Mouse (Mus musculus) embryonic stem cell, embryonic (primary cell): Measurements from ENCODE around the gene Arhgap29.

ENCODE experiments used
- CTCF ChIA-PET, 4 experiments: fragments of 300-600 bp in 2 of 4; fragments of 350-600 bp in 2 of 4; sonication (Branson Sonifier 250); formaldehyde crosslinking; loops; one replicate each; lab custom pipeline; 2022; ENCODE audit warnings: inconsistent platforms in 2 of 4; lab: Charles Lee
- POLR2A ChIA-PET, 4 experiments: fragments of 300-600 bp in 2 of 4; fragments of 350-600 bp in 2 of 4; sonication (Branson Sonifier 250); formaldehyde crosslinking; loops; one replicate each; lab custom pipeline; 2022; ENCODE audit warnings: antibody characterized with exemption in 4 of 4, inconsistent platforms in 1 of 4; lab: Charles Lee

Gene Arhgap29

DNA sequence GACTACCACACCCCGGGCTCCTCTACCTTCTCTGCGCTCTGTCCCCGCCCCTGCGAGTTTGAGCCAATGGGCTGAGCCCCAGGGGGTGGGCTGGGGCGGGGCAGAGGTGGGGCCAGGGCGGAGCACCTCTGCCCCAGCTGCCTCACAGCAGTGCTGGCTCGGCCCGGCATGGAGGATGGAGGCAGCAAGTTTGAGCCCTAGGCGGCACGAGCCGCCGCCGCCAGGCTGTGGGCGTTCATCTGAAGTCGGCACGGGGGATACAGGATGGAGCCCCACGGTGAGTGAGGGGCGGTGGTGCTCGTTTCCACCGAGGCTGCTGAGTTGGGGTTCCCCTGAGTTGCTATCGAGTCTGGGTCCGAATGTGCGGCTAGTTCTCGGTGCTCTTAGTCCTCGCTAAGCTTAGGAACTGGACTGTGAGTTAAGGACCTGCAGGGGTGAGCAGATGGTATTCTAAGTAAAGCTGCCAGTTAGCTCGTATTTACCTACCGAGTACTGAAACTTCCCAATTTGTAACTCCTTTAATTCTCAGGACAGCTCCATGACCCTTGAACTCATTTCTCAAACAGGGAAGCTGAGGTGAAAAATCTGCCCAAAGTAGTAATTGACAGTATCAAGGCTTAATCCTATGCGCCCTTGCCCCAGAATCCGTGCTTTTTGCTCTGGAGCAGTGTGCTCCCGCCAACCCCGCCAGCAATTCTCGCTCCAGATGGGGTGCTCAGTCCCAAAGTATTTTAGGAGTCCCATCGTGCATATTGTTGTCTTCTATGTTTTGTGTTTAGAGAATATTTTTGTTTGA is 15.5 kb downstream of the Arhgap29 start:
- ChIA-PET POLR2A (interaction anchor here (0.5 to 1.8 kb wide), 37 partner anchors 9 to 583 kb away, joined by 3 to 7 read pairs (median 3); partner anchors contain the start of genes Arhgap29 (in 2 of the 4), Abca4 (in 1 of the 4) and Bcar3 (in 1 of the 4)), CTCF (interaction anchor here (0.5 to 2.8 kb wide), 13 partner anchors 11 to 1199 kb away, joined by 3 to 12 read pairs (median 3); no protein-coding TSS in a partner anchor)

DNA sequence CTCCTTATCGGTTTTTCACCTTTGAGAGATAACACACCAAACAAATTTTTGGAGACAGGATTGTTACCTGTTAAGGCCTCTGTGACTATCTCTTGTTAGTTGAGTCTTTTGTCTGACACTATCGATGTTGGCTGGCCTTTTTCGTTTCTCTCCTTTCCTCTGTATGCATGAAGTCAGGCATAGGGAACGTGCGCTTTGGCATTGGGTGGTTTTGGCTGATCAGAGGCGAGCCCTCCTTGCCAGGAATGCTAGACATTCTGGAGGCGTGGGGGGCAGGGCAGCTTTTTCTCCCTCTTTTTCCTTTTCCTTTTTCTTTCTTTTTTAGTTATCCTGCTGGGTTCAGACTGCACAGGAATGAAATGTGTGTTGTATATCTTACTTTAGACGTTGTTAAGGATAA is 16.3 kb downstream of the Arhgap29 start:
- ChIA-PET POLR2A (interaction anchor here in 3 of 4 experiments (0.5 to 1.8 kb wide), 13 partner anchors 11 to 418 kb away, joined by 3 to 5 read pairs (median 3); partner anchors contain the start of gene Arhgap29 (in 1 of the 3)), CTCF (interaction anchor here in 2 of 4 experiments (0.8 to 2.8 kb wide), 4 partner anchors 12 to 153 kb away, joined by 3 to 12 read pairs (median 3); no protein-coding TSS in a partner anchor)

DNA sequence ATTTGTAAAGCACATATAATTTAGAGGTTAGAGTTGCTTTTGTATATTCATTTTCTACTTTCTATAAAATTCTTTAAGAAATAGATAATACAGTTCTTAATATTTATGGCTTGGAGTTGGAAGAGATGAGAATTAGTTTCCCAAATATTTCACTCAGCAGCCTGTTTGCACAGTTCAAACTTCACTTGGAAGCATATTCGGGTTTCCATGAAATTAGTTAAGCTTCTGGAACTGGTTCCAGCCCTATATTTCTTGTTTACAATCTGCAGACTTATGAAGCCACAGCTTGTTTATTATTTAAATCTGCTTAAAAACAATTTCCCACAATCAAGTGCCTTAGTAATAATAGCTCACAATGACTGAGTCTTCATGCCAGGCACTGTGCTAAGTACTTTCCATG is 17.1 kb downstream of the Arhgap29 start:
- ChIA-PET POLR2A (interaction anchor here in 2 of 4 experiments (0.9 to 1.8 kb wide), 3 partner anchors 15 to 125 kb away, joined by 3 to 4 read pairs (median 3); no protein-coding TSS in a partner anchor), CTCF (interaction anchor here in 1 of 4 experiments (0.8 to 2.8 kb wide), 2 partner anchors 13 to 153 kb away, joined by 3 to 12 read pairs; no protein-coding TSS in a partner anchor)

DNA sequence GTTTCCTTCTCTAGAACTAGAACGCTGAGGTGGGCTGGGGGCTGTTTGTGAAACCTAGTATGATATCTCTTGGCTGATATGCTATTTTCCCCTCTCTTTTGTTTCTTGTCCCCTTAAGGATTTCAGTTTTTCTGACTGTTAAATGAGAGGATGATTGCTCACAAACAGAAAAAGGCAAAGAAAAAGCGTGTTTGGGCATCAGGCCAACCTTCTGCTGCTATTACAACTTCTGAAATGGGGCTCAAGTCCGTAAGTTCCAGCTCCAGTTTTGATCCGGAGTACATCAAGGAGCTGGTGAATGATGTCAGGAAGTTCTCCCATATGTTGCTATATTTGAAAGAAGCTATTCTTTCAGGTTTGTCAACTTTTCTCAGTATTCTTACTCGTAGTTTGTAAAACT is 21.4 kb downstream of the Arhgap29 start:
- POLR2A ChIA-PET = no interaction called here
- CTCF ChIA-PET = interaction anchor here in 1 of 4 experiments (0.6 kb wide), 1 partner anchor 481 kb away, joined by 3 read pairs; no protein-coding TSS in a partner anchor

DNA sequence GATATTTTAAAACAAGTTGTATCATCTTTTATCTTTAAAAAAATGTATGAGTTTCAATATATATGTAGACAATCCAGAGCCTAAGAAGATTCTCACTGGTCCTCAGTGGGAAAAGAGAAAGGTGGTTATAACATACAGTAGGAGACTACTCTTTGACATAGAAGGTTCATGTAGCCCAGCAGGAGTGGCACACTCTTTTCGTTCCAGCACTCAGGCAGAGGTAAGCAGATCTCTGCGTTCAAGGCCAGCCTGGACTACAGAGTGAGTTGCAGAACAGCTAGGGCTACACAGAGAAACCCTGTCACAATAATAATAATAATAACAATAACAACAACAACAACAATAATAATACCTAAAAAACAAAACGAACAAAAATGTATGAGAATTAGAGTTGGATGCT is 23.0 kb downstream of the Arhgap29 start:
- ChIA-PET POLR2A (interaction anchor here in 1 of 4 experiments (0.6 kb wide), 1 partner anchor 145 kb away, joined by 7 read pairs; no protein-coding TSS in a partner anchor), CTCF (interaction anchor here in 1 of 4 experiments (0.5 kb wide), 1 partner anchor 131 kb away, joined by 6 read pairs; no protein-coding TSS in a partner anchor)

DNA sequence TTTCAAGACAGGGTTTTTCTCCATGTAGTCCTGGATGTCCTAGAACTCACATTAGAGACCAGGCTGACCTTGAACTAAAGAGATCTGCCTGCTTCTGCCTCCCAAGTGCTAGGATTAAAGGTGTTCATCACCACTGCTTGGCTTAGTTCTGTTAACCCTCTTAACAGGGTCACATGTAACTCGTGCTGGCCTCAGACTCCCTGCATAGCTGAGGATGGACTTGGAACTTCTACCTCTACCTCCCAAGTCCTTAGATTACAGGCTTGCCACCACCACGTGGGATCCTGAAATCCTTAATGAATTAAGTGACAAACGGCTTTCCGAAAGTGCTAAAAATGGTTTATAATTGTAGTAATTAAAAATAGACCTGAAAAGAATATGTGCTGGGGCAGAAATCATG is 29.0 kb downstream of the Arhgap29 start:
- POLR2A ChIA-PET = interaction anchor here in 1 of 4 experiments (1.3 to 1.7 kb wide), 2 partner anchors 13 to 240 kb away, joined by 3 to 4 read pairs; no protein-coding TSS in a partner anchor
- CTCF ChIA-PET = interaction anchor here in 2 of 4 experiments (1.1 to 1.6 kb wide), 3 partner anchors 141 to 188 kb away, joined by 3 to 9 read pairs (median 4); no protein-coding TSS in a partner anchor

DNA sequence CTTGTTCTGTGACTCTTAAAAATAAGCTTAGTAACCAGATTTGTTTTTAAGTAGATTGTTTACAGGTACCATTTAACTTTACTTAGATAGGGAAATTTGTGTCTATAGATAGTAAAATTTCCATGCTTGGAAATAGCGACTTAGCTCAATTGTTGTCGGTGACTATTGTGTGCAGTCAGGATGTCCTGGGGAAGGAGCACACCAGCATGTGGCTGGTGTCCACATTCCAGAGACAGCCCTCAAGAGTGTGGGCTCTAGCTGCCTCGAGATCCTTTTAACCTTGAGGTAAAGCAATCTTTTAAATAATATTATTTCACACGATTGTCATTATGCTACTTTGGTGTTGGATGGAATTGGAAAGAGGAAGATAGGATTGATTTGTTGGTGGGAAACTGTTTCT is 30.1 kb downstream of the Arhgap29 start:
- POLR2A ChIA-PET = interaction anchor here in 2 of 4 experiments (0.7 to 1.7 kb wide), 3 partner anchors 14 to 241 kb away, joined by 3 to 4 read pairs (median 3); no protein-coding TSS in a partner anchor
- CTCF ChIA-PET = interaction anchor here in 2 of 4 experiments (1.1 to 1.6 kb wide), 3 partner anchors 140 to 187 kb away, joined by 3 to 9 read pairs (median 4); no protein-coding TSS in a partner anchor

DNA sequence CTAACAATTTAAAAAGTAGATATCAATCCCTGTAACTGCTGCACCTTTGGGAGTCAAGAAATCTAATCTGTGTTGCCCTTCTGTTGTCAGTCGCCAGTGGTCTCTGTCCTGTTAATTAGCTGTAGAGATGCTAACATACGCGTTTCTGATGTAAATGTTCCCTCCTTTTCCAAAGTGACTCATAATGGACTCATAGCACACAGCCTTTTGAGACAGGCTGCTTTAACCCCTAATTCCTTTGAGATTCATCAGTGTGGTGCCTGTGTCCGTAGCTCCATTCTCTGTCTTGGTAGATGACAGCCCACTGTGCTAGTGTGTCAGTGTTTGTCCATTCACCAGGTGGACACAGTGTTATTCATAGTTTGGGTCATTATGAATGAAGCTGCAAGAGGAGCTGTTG is 42.8 kb downstream of the Arhgap29 start:
- ChIA-PET CTCF (interaction anchor here in 1 of 4 experiments (0.8 kb wide), 1 partner anchor 42 kb away, joined by 3 read pairs; no protein-coding TSS in a partner anchor), POLR2A (interaction anchor here in 2 of 4 experiments (0.5 to 1.6 kb wide), 11 partner anchors 10 to 442 kb away, joined by 3 to 6 read pairs (median 3); partner anchors contain the start of gene Abca4 (in 1 of the 2))

DNA sequence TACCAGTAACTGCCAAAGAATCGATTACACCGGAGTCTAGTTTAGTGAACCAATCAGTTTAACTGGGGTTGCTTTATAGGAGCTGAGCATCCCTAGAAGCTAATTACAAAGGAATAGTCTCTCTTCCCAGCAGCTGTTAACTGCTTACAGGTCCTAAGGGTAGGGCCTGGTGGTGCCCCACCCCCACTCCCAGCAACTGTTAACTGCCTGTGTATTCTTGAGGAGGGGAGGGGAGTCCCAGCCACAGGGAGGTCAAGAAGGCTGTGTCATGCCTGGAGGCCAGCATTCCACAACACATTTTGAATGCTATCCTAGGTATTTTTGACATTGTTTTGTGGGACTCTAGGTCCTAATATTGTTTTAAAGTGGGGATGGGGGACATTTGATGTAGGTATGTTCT is 47.6 kb downstream of the Arhgap29 start:
- ChIA-PET POLR2A (interaction anchor here in 3 of 4 experiments (0.8 to 3.6 kb wide), 7 partner anchors 15 to 32 kb away, joined by 3 to 13 read pairs (median 5); no protein-coding TSS in a partner anchor), CTCF (interaction anchor here in 2 of 4 experiments (0.7 to 1.1 kb wide), 2 partner anchors 32 to 43 kb away, joined by 3 read pairs; no protein-coding TSS in a partner anchor)

DNA sequence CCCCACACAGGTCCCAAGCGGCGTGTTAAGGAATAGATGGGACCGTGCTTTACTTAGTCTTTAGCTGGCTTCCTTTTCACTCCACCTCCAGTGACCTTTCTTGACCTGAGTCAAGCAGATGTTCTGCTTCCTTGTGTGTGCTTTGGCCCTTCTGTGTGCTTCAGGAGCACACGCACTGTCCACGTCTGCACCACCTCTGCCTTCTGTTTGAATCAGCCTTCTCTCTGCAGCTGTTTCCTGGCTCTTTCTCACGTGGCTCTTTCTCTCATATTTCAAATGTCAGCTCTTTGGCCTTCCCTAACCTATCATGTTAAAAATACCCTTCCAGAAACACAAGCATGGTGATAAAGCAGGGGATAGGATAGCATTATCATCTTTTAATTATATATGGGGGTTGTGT is 49.2 kb downstream of the Arhgap29 start:
- POLR2A ChIA-PET = interaction anchor here in 2 of 4 experiments (0.9 to 3.6 kb wide), 2 partner anchors 16 to 34 kb away, joined by 3 to 13 read pairs; no protein-coding TSS in a partner anchor
- CTCF ChIA-PET = interaction anchor here in 1 of 4 experiments (0.8 kb wide), 1 partner anchor 119 kb away, joined by 8 read pairs; no protein-coding TSS in a partner anchor

DNA sequence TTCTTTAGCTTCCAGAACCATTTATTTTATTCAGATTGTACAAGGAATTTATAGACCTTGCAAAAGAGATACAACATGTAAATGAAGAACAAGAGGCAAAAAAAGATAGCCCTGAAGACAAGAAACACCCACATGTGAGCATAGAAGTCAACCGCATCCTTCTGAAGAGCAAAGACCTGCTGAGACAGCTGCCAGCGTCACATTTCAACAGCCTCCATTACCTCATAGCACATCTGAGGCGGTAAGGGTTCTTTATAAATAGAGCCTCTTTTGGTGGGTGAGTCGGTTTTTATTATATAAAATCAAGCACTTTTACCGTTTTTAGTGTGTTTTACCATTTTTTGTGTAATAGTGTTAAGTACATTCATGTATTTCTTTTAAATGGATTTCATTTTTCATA is 57.5 kb downstream of the Arhgap29 start:
- ChIA-PET POLR2A (no interaction called here), CTCF (no interaction called here)

DNA sequence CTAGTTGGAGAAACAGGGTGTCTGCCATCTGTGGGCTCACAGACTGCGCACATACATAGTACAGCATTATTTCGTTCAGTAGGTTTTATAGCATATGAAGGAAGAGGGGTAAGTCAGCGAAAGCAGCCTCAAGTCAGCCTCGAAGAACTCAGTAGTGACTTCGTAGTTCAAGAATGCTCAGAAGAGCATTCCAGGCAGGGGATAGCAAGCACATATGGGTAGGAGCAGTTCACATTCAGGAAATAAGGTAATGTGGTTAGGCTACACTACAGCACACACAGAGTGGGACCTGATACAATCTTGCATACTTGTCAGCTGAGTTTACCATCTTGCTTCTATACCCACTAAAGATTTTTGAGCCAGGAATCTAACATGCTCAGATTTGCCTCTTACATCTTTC is 58.0 kb downstream of the Arhgap29 start:
- ChIA-PET POLR2A (no interaction called here), CTCF (interaction anchor here in 1 of 4 experiments (0.5 kb wide), 1 partner anchor 370 kb away, joined by 3 read pairs; no protein-coding TSS in a partner anchor)

DNA sequence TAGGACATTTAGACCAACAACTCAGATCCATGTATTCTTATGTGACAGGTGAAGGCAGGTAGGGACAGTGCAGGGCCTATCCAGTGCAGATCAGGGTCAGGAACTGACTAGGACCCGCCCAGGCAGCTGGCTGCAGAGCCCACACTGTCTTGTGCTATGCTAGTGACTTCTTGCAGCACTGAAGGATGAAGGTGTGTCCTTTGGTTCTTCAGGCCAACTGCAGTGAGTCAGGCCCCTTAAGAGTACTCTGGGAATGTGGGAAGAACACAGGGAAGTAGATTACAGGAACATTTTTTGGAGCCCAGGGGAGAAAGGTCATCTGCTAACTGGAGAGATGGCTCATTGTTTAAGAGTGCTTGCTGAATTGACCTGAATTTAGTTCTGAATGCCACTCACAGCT is 60.1 kb downstream of the Arhgap29 start:
- ChIA-PET CTCF (interaction anchor here in 1 of 4 experiments (1.2 kb wide), 1 partner anchor 157 kb away, joined by 3 read pairs; no protein-coding TSS in a partner anchor), POLR2A (no interaction called here)

DNA sequence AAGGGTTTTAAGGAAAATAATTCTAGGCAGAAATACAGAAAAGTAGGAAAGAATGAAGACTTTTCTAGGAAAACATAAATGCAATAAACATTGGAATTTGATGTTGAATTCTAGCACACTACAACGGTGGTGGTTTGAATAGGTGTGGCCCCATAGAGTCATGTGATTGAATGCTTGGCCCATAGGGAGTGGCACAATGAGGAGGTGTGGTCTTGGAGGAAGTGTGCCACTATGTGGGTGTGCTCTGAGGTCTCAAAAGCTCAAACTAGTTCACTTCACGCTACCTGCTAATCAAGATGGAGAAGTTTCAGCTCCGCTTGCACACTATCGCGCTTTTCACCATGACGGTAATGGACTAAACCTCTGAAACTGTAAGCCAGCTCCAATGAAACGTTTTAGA is 66.1 kb downstream of the Arhgap29 start:
- POLR2A ChIA-PET = interaction anchor here in 3 of 4 experiments (0.6 to 3.3 kb wide), 9 partner anchors 13 to 131 kb away, joined by 3 to 13 read pairs (median 3); no protein-coding TSS in a partner anchor
- CTCF ChIA-PET = no interaction called here

DNA sequence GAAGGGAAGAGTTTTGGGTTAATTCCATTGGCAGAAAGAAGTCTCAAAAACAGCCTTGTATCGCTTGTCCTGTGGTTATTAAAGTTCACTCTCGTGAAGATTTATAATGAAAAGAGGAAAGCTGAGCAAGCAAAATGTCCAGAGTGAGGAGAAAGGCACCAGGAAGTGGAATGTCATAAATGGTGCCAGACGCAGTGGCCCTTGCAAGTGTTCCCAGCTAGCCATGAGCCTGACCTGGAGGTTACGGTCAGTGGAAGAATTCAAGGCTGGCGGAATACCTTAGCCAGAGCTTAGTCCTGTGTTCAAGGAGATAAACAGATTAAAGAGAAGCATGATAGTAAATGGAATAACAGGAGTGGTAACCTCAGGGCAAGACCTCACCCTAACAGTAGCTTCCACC is 66.8 kb downstream of the Arhgap29 start:
- POLR2A ChIA-PET = interaction anchor here in 3 of 4 experiments (0.6 to 3.3 kb wide), 10 partner anchors 9 to 132 kb away, joined by 3 to 13 read pairs (median 3); no protein-coding TSS in a partner anchor
- CTCF ChIA-PET = no interaction called here

DNA sequence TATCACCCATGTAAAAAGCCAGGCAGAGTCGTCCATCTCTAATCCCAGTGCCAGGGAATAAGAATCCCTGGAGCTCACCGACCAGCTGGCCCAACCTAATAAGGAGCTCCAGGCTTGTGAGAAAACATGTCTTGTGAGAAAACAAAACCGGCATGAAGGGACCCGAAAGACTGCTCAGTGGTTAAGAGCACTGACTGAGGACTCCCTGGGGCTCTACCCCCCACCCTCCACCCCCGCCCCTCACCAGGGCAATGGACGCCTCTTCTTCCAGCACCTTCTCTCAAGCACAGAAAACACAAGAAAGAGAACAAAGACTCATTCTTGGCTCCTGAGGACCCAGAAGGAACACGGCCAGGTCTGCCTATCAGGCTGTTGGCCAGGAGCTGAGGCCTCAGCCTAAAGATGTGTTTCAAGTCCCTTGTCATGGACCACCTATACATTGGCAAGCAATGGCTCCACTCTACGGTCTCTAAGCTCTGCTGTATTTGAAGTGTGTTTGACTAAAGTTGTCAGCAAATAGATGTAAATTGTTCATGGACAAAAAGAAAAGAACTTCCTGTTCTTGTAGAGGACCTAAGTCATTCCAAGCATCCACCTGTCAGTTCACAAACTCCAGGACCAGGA is 68.8 kb downstream of the Arhgap29 start:
- CTCF ChIA-PET = no interaction called here
- POLR2A ChIA-PET = interaction anchor here in 1 of 4 experiments (0.9 kb wide), 1 partner anchor 12 kb away, joined by 3 read pairs; no protein-coding TSS in a partner anchor

DNA sequence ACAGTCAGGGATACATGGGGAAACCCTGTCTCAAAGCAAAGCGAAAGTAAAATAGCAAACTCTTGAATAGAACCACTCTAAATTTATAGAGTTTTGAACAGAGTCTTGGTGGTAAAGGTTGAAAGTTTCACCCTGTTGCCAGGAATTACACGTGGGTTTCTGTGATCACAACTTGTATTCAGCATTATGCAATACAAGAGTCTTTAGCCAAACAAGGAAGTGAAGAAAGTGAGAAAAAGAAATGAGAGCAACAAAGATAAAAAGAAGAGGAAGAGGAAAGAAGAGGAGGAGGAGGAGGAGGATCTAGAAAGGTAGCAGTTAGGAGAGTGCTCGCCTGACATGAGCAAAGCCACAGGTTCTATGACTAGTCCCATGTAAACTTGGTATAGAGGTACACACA is 70.0 kb downstream of the Arhgap29 start:
- CTCF ChIA-PET = no interaction called here
- POLR2A ChIA-PET = interaction anchor here in 1 of 4 experiments (0.7 to 0.9 kb wide), 2 partner anchors 10 to 14 kb away, joined by 3 read pairs; no protein-coding TSS in a partner anchor
